Mouse (Mus musculus): ENCODE results near the gene Inafm1. TPM values are rescaled to one million over a fixed set of nuclear protein-coding genes. Genes with fewer than 3 reads are reported as not detected.
"Not testable (repeated sequence)": the region's sequence is repeated elsewhere in the genome, so short reads cannot be mapped to it uniquely, and the experiment has no call there.

Gene Inafm1
- 10 to 100 TPM; 35.4 to 35.8 TPM for total RNA-seq (2021)
- long read RNA-seq, transcript Inafm1-201 (1 exons, 1,605 nt) = major isoform, 58 of 58 reads
- long read RNA-seq, partial matches to known transcripts = 0 of 58 reads
- long read RNA-seq, other reads (novel, unspliced or antisense) = 0 of 58 reads

DNA sequence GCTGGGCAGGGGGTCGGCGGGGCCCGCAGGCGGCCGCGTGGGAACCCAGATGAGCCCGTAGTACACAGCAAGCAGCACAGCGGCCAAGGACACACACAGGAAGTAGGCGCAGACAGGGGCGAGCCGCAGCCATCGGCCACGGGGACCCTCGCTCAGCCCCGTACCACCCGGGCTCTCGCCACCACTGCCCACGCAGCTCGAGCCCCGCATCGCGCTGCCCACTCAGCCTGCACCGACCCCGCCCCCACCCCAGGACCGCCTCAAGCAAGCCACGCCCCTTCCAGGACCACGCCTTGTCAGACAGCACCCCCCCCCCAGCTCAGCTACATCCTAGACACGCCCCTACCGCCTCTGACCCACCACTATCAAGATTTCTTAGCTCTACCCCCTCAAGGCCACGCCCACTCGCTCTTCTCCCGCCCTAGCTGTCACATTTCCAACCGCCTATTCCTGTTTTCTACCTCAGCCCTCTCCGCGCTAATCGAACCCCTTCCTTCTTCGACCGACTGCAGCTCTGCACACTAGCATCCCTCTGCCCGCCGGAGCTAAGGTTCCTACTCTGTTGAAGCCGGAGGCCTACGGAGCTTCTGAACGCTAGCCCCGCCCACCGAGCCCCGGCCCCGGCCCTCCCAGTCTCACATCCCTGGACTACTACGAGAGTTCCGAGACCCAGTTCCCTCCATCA lies at the start of gene Inafm1:
Gene Inafm1, minus strand, starts transcription at position 537 of the 685 bp plus-strand sequence.
- DNase-seq (ENCODE audit: low spot score in 2 of 2) = peak; percentile 83 to 88

DNA sequence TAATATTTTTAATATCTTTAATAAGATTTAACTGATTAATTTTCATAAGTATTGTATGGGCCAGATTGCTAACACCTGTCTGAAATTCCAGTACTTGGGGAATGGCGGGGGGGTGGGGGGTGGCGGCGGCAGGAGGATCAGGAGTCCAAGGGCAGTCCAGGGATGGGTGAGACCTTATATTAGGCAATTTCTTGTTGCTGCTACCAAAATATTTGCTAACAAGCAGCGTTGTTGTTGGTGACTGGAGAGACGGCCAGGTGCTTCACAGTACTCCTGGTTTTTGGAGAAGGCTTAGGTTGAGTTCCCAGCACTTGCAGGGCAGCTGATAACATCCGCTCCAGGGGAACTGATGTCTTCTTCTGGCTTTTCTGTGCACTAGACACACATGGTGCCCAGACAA lies 47.1 kb upstream of the Inafm1 start:
- DNase-seq (ENCODE audit: low spot score in 2 of 2) = no peak

DNA sequence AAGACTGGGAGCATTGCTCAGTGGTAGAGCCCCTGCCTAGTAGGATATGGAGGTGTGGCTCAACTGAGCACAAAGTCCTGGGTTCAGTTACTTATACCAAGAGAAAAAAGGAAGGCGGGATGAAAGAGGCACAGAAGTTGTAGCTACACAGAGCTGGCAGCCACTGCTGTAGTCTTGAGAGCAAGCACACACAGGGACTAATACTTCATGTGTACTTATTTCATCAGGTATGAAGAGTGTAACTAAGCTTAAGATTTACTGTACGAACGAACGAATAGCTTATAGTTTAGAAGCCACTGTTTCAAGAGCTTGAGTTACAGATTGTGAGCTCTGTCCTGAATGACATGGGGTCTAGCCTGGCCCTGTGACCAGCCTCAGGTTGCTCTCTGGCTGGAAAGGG lies 45.8 kb upstream of the Inafm1 start:
- DNase-seq (ENCODE audit: low spot score in 2 of 2) = no peak

DNA sequence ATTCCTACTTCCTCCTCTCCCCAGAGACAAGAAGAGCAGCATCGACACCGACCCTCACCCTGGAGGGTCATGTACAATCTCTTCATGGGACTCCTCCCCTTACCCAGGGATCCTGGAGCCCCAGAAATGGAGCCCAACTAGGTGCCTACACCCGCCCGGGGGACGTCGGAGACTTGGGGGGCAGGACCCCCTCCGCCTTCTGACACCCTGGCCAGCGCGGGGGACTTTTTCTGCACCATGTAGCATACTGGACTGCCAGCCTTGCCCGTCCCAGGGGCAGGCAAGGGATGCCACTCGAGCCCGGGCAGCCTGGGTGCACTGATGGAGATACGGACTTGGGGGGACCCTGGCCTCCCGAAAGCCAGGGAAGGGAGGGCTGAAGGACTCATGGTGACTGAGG lies 43.7 kb upstream of the Inafm1 start:
- no peak for DNase-seq (ENCODE audit: low spot score in 2 of 2)

DNA sequence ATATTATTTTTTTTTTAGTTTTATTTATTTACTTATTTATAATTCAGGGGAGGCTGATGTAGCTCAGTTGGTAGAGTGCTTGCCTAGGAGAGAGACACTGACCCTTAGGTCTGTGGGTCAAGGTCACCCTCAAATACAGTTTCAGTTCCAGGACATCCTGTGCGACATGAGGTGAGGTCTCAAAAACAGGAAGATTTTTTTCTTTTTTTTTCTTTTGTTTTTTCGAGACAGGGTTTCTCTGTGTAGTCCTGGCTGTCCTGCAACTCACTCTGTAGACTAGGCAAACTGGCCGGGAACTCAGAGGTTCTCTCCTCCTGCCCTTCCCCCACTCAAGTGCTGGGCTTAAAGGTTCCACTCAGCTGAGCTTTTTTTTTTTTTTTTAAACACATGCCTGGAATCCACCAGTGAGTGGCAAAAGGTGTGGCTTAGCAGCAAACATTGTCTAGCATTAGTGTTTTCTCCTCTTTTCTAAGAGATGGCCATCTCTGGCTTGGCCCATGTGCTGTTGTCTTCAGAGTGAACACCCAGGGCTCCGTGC lies 41.9 kb upstream of the Inafm1 start:
- no peak for DNase-seq (ENCODE audit: low spot score in 2 of 2)

DNA sequence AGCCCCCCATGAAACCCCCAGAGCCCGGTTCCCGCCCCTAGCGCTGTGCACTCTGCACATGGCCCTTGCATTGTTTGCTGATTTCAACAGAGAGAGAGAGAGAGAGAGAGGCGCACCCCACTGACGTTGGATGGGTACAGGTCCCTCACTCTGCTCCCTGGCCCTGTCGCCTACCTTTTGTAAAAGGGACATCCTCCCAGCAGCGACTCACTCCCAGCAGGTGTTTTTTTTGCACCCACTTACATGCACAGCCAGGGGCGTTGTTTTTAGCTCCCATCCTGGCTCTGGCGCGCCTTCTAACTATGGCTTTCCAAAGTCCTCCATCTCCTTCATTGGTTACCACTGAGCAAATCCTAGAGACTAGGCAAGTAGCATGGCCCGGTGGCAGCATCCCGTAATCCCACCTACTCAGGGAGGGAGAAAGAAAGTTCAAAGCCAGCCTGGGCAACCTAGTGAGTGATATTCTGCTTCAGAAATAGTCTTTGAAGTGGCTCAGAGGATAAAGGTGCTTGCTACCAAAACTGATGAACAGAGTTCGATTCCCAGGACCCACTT lies 40.9 kb upstream of the Inafm1 start:
- DNase-seq (ENCODE audit: low spot score in 2 of 2) = peak in 1 of 2 experiments; percentile 25

DNA sequence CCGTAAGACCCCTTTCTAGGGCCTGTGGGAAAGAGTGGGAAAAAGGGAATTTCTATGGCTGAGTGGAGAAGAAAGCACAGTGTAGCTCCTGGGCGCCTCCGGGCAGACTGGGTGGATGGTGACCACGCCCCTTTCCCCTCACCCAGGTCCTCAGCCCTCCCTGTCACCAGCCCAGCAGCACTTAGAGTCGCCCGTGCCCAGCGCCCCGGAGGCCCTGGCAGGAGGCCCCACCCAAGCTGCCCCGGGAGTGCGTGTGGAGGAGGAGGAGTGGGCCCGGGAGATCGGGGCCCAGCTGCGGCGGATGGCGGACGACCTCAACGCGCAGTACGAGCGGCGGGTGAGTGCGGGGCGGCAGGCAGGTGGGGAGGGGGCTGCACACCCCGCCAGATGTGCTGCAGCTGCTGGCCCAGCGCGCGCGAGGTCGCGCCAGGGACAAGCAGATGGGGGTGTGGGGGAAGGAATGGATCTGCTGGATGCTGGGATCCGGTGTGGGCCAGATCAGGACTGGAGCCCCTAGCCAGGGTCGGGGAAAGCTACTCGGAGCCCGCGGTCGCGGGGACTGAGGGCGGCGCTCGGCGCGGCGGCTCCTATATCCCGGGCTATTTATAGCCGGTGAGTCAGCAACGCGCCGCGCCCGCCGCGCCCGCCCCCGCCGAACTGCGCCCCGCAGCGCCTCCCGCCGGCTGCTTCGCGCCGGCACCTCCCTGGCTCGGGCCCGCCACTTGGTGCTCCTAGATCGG lies 40.2 kb upstream of the Inafm1 start:
- DNase-seq (ENCODE audit: low spot score in 2 of 2) = peak; percentile 72 to 81

DNA sequence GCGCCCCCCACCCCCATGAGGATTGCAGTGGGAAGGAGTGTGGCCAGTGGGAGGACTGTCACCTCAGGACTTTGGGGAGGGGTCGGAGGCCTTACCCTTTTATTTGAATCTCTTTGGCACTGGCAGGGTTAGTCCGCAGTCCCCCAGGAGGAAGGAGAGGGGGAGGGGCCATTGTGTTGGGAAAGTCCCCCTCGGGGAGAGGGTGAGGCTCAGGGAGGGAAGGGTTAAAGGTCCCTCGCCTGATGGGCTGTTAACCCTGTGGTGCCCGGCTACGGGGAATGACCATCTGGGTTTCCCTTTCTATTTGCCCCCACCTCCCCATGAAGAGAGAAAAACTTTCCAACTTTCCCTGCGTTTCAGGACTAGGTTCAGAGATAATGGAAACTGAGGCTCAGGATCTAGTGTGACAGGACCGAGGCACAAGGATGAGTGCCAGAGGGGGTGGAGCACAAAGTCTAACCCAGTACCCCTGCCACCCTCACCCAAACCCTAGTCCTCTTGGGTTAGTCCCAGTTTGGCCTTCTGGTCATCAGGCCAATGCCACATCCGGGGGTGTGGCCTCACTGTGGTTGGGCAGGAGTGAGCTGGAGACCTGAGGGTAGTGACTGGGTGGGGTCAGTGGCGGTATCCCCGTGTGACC lies 39.4 kb upstream of the Inafm1 start:
- peak; percentile 40 to 53 for DNase-seq (ENCODE audit: low spot score in 2 of 2)

DNA sequence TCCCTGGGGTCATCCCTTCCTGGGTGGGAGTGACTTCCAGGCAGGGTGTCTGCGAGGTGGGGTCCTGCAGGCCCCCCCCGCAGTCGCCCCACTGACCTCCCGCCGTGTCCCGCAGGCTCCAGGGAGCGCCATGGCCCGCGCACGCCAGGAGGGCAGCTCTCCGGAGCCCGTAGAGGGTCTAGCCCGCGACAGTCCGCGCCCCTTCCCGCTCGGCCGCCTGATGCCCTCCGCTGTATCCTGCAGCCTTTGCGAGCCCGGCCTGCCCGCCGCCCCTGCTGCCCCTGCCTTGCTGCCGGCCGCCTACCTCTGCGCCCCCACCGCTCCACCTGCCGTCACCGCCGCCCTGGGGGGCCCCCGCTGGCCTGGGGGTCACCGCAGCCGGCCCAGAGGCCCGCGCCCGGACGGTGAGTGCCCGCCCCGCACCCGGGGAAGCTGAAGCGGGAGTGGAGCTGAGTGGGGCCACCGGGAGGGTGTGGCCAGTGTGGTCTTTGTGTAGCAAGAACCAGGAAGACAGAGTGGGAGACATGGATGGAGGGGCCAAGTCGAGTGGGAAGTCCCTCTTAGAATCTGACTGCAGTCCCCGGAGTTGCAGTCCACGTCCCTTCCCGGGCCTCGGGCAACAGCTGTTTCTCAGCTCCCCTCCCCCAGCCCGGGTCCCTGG lies 38.7 kb upstream of the Inafm1 start:
- DNase-seq (ENCODE audit: low spot score in 2 of 2) = peak in 1 of 2 experiments; percentile 39

DNA sequence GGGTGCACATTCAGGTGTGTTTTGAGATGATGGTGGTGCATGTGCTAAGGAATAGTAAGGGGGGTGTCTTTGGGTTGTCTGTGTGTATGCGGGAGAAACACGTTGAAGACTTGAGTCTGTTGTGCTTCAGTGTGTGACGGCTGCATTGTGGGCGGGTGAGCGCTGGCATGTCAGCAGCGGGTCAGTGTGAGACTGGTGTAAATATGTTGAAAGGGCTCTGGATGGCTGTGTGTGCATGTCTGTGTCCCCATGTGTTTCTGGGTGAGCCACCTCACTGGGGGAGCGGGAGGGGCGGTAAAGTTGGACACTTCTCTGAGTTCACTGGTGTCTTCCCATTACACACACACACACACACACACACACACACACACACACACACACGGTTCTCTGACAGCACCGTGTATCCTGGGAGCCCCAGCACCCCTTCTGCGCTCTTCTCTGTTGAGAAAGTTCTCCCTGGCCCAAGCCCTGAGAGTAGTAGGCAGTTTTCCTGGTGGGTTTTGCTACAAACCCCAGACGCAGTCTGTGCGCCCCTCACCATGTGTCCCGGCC lies 38.1 kb upstream of the Inafm1 start:
- peak in 1 of 2 experiments; percentile 37 for DNase-seq (ENCODE audit: low spot score in 2 of 2)

DNA sequence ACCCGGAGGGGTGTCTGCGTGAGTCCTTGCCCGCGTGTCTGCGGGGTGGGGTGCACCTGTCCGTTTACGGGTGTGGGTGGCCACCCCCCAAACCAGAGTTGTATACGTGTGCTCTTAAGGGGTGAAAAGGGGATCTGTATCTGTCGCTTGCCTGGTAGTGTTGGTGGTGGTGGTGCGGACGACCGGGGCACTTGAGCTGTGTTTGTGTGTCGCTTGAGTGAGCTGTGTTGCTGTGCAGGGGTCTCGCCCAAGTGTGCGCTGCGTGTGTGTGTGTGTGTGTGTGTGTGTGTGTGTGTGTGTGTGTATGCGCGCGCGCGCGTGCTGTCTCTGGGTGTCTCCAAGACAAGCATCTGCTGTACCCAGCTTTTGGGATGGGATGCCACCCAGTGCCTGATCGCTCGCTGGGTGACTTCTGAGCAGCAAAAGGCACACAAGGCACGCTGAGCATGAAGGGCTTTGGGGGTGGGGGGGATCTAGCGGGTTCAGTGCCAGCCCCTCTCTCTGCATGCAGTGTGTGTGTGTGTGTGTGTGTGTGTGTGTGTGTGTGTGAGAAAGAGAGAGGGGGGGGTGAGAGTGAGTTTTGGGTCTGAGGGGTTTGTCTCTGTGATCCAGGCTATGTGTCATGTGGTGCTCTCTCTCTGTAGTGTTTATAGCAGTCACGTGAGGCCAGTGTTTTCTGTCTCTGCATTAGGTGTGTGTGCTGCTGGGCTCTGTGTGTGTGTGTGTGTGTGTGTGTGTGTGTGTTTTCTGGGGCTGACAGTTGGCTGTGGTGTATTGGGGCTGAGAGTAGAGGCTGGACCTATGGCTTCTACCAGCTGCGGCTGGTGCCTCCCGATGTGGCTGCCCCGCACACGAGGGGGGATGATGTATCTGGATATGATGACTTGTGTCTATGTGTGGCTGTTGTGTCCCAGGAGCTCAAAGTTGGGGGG lies 37.4 kb upstream of the Inafm1 start:
- DNase-seq (ENCODE audit: low spot score in 2 of 2) = peak; percentile 65 to 73

DNA sequence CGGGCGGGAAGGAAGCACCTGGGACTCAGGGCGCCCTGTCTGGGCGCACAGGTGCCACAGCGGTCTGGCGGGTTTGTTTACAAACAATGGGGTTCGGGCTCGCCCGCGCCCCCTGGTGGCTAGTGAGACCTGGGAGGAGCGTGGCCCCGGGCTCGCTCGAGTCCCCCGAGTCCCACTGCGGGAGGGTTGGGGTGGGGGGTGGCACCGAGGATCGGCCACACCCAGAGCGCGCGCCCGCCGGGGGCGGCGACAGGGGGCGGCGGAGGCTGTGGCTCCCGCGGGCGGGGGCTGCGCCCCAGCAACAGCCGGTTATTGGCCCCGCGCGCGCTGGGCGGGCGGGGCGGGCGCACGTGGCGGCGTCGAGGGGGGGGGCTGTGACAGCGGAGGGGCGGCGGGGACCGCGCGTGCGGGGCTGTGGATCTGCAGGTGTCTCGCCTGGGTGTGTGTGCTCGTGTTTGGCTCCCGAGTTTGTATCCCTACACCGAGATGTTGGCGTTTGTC lies 36.7 kb upstream of the Inafm1 start:
- peak; percentile 83 to 89 for DNase-seq (ENCODE audit: low spot score in 2 of 2)

DNA sequence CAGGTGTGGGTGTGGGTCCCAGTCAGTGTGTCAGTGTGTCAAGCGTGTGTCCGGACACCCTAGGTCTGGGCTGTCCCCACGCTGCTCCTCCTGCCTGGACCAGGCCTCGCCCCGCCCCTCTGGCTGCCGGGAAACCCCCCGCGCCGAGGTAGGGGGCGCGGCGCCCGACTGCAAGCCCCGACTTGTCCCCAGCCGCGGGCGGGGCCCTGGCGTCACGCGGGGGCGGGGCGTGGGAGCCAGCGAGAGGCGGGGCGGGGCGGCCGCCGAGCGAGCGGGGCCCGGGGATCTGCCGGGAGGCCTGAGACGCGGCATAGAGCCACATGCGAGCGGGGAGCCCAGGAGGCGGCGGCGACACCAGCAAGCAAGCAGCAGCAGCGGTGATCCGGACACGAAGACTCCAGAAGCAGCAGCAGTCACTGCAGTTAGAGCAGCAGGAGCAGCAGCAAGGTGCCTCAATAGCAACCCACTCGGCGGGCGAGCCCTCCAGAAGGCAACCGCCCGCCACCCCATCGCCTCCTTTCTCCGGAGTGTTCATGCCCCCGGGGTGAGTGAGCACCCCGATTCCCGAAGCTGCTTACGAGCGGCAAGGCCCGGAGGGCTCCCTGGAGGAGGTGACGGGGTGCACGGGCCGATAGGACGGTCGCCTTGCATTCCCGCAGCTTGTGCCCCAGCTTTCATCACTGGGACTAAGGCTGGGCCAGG lies 36.1 kb upstream of the Inafm1 start:
- DNase-seq (ENCODE audit: low spot score in 2 of 2) = peak; percentile 83 to 92

DNA sequence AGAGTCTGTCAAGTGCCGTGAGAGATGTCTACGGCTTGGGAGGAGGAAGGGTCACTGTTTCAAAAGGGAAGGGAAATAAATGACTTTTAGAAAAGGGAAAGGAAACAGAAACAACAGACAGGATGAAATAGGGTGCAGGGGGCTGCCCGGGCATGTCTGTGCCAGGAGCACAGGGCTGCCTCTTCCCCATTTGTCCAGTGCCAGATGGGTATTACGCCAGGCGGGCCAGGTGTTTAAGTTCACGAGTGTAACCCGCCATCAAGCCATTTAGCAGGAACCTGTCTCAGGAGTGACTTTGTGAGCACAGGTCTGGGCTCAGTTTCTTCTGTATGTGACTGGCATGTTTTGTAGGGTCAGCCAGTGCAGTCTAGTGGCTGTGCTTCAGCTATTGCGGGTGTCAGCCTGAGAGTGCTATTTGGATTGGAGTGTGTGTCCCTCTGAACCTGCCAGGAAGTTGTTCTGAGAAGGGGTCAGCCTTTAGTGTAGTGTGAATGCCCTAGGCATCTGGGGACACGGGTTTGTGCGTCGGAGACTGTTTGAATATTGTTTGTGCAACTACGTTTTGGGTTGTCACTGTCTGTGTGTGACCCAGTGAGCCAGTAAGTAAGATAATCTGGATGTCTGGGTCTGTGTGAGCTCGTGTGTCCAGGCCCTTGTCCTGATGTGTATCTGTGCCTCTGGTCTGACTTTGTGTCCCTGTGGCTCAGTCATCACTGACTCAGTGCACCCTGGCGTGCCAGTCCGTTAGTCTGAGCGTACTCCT lies 35.3 kb upstream of the Inafm1 start:
- peak in 1 of 2 experiments; percentile 31 for DNase-seq (ENCODE audit: low spot score in 2 of 2)

DNA sequence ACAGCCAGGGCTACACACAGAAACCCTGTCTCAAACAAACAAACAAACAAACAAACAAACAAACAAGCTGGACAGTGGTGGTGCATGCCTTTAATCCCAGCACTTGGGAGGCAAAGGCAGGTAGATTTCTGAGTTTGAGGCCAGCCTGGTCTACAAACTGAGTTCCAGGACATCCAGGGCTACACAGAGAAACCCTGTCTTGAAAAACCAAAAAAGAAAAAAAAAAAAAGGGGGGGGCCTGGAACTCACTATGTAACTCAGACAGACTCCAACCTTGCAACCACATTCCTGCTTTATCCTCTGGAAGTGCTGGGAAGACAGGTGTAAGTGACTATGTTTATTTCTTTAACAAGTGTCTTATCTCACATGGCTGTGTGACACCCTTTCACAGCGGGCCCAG lies 34.7 kb upstream of the Inafm1 start, which contains the start of gene Bbc3:
Gene Bbc3, plus strand, starts transcription at position 301 of the 400 bp plus-strand sequence.
- DNase-seq (ENCODE audit: low spot score in 2 of 2) = not testable (repeated sequence)

DNA sequence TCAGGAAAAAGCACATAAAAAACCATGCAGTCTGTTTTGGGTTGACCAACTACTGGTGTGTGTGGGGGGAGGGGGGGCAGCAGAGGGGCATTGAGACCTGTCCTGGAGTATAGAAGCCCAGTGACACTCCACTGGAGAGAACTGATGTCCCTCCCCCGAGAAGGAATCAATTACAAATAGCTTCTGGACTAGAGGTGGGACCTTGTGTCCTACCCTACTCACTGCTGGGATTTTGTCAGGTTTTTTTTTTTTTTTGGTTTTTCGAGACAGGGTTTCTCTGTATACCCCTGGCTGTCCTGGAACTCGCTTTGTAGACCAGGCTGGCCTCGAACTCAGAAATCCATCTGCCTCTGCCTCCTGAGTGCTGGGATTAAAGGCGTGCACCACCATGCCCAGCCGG lies 33.7 kb upstream of the Inafm1 start:
- DNase-seq (ENCODE audit: low spot score in 2 of 2) = not testable (repeated sequence)

DNA sequence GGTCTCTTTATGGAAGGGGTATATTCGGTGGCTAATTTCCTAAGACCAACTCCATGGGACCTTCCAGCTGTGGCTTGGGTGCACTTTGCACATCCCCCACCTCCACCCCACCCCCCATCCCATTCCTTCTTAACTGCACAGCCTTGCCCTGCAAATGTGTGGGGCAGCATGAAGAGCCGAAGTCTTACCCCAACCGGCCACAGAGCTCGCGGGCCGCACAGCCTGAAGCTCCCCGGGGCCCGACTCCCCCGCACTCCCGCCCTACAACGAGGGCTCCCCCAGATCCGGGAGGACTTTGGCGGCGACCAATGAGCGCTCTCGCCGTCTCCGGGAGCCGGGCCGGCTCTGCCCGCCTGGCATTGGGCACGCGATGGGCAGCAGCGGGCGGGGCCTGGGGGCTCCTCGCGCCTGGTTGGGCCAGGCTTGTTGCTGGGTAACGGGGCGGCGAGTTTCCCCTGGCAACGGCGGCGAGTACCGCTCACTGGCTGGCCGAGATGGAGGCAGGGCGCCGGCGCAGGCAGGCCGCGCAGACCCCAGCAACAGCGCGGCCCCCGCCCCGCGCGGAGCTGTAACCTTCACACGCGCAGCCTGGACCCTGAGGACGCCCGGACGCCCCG lies 26.1 kb upstream of the Inafm1 start:
- peak; percentile 95 to 97 for DNase-seq (ENCODE audit: low spot score in 2 of 2)
